Mouse (Mus musculus): ENCODE measurements around the gene Gabrr2. TPM values are rescaled to one million over a fixed set of nuclear protein-coding genes. Genes with fewer than 3 reads are reported as not detected.

The Gabrr2 gene
- polyA plus RNA-seq, 1 experiment from 2014 or later: 0.40 TPM

DNA sequence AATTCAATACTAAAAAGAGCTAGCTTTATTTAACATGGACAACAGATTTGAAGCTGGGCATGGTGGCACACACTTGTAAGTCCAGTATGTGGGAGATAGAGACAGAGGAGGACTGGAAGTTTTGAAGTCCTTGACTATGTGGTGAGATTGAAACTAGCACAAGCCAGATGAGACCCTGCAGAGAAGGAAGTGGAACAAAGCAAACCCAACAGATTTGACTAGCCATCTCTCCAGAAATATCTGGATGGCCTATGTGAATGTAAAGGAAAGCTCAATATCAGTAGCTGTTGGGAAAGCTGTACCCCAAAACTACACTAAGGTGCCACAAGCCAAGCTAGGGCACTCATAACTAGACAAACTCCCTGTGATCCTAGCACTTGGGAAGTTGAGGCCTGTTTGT is 8.4 kb upstream of the Gabrr2 start:
- H3K4me1 ChIP-seq: no peaks in the 10 kb centered on the region
- no peak overlapping the region for H3K4me2 ChIP-seq (replicated peaks)
- H3K4me3 ChIP-seq: no peak overlapping the region
- peaks cover 34% of the 10 kb centered on the region for H3K36me3 ChIP-seq
- H3K9ac ChIP-seq: no peak overlapping the region
- ATAC-seq (ENCODE audit: low FRiP score): no peak
- no peak overlapping the region for H3K27ac ChIP-seq
- H3K9me3 ChIP-seq (replicated peaks): no peaks in the 10 kb centered on the region
- H3K27me3 ChIP-seq: no peaks in the 10 kb centered on the region

DNA sequence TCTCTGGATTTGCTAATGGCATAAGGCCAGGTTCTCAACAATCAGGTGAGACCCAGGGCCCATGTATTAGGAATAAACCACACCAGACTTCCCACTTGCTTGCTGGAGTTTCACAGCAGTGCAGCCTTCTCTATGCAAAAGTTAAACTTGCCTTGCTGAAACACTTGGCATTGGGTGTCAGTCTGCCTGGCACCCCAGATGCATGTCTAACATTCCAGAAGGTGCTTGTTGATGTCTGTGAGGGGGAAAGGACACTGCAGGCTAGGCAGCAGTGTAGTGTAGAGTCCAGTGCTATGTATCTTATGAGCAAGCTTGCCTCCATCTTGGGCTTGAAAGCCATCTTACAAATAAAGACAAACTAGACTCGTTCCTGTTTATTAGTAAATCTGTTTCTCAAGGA is 6.5 kb upstream of the Gabrr2 start:
- Histone ChIP-seq H3K9me3 (replicated peaks) (no peaks in the 10 kb centered on the region), H3K4me1 (no peaks in the 10 kb centered on the region), H3K9ac (no peak overlapping the region), H3K4me2 (replicated peaks) (no peak overlapping the region), H3K36me3 (peaks cover 19% of the 10 kb centered on the region), H3K27ac (no peak overlapping the region), H3K4me3 (no peak overlapping the region), H3K27me3 (no peaks in the 10 kb centered on the region)
- no peak for ATAC-seq (ENCODE audit: low FRiP score)
- WGBS: 81% methylated on average over 1 of the region's 1 CpGs

DNA sequence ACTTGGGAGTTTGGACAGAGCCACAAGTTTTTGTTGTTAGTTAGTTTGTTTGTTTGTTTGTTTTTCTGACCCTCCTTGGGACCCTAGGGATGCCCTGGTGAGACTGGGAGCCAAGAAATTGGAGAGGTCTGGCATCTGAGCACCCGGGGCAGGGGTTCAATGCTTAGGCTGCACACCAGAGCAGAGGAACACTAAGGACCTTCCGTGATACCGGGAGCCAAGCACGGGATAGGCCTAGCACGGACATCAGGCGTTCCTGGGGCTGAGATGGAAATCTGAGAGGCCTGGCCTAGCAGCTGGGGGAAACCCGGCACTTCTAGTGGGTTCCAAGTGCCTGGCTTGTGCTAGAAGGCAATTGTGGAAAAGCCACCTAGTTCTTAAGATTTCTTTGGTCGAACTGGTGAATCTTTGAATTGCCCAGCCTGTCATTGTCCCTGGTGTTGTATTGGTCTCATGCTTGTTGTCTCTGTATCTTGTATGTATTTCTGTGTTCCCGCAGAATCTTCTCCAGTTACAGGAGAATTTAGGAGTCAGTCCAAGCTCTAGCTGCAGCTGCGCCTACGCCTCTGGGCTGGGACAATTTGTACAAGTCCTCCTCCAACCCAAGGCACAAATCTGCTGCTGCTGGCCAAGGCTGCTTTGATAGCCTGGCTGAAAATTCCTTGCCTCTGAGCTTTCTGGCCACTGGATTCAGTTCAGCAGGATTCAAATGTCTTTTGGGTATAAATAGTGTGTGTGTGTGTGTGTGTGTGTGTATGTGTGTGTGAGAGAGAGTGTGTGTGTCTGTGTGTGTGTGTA is 4.7 kb upstream of the Gabrr2 start:
- 0 out of 2 replicates have a peak, but pooled peaks cover 4% of the 10 kb centered on the region for H3K36me3 ChIP-seq
- no peak overlapping the region for H3K9ac ChIP-seq
- no peak for ATAC-seq (ENCODE audit: low FRiP score)
- H3K27ac ChIP-seq: no peak overlapping the region
- 79% methylated on average over 11 of the region's 11 CpGs for WGBS
- no peaks in the 10 kb centered on the region for H3K9me3 ChIP-seq (replicated peaks)
- no peak overlapping the region for H3K4me3 ChIP-seq
- H3K4me1 ChIP-seq: no peaks in the 10 kb centered on the region
- no peaks in the 10 kb centered on the region for H3K27me3 ChIP-seq
- H3K4me2 ChIP-seq (replicated peaks): no peak overlapping the region

DNA sequence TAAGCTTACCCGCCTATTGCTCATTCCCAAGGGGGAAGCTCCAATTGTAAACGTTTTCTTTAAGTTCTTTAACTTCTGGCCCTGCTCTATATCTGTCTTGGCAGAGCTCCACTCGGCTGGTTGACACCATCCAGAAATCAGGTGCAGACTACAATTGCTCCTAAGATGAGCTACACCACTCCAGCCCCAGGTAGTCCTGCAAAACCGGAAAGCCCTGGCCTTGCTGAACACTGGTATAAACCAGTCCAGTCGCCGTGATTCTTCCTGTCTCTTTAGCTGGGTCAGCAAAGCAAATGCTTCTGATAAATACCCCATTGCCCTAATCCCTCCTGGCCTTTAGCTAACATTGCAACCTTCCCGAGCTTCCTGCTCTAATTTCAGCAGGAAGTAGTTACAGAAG is 1.6 kb upstream of the Gabrr2 start:
- Histone ChIP-seq H3K36me3 (no peaks in the 10 kb centered on the region), H3K9ac (no peak overlapping the region), H3K4me2 (replicated peaks) (no peak overlapping the region), H3K4me3 (no peak overlapping the region), H3K27ac (no peak overlapping the region), H3K4me1 (no peaks in the 10 kb centered on the region), H3K9me3 (replicated peaks) (no peaks in the 10 kb centered on the region), H3K27me3 (no peaks in the 10 kb centered on the region)
- WGBS: 65% methylated on average over 7 of the region's 7 CpGs
- ATAC-seq (ENCODE audit: low FRiP score): no peak

DNA sequence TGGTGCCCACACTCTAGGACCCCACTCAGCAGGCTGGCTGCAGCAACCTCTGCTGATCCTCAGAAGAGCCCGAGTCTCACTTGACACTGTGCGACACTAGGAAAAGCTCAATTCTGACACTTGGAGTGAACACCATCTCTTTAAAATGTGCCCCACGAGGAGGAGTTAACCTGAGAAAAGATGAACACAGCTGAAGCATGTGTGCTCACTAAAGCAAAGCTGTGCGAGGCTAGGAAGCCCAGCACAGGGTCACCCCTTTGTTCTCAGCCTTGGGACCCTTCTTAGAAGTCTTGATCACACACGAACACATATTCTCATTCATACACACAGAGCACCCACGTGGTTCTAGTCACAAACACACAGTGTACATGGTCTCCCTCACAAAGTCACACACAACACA is 2.2 kb downstream of the Gabrr2 start:
- Histone ChIP-seq H3K4me3 (no peak overlapping the region), H3K9ac (no peak overlapping the region), H3K36me3 (no peaks in the 10 kb centered on the region), H3K4me2 (replicated peaks) (no peak overlapping the region), H3K27ac (no peak overlapping the region), H3K27me3 (no peaks in the 10 kb centered on the region), H3K9me3 (replicated peaks) (no peaks in the 10 kb centered on the region), H3K4me1 (no peaks in the 10 kb centered on the region)
- ATAC-seq (ENCODE audit: low FRiP score): no peak
- 86% methylated on average over 6 of the region's 6 CpGs for WGBS

DNA sequence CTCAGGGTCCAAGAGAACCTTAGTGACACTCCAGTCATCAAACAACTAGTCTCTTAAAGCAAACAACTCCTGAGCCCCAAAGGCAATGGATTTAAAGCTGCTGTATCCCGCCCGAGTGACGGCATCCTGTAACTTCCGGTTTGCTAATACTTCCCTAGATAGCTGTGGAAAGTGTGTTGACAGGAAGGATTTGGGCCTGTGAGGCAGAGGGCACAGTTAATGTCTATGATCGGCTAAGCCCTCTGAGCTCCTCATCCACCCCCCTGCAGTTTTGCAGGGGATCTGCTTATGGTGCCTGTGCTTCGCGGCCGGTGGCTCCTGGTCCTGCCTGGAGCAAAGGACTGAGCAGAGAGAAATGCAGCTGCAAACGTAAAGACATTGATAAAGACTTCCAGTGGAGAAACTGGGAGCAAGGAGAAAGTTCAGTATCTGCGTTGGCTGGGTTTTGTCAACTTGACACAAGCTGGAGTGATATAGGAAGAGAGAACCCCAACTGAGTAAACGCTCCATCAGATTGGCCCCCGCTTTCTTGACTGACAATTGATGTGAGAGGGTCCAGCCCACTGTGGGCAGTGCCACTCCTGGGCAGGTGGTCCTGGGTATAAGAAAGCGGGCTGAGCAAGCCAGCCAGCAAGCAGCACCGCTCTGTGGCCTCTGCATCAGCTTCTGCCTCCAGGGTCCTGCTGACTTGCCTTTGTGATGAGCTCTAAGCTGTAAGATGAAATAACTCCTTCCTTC is 3.6 kb downstream of the Gabrr2 start:
- no peak overlapping the region for H3K4me3 ChIP-seq
- H3K9ac ChIP-seq: no peak overlapping the region
- 67% methylated on average over 14 of the region's 14 CpGs for WGBS
- no peaks in the 10 kb centered on the region for H3K36me3 ChIP-seq
- no peaks in the 10 kb centered on the region for H3K27me3 ChIP-seq
- H3K27ac ChIP-seq: no peak overlapping the region
- no peaks in the 10 kb centered on the region for H3K9me3 ChIP-seq (replicated peaks)
- no peaks in the 10 kb centered on the region for H3K4me1 ChIP-seq
- ATAC-seq (ENCODE audit: low FRiP score): no peak
- no peak overlapping the region for H3K4me2 ChIP-seq (replicated peaks)

DNA sequence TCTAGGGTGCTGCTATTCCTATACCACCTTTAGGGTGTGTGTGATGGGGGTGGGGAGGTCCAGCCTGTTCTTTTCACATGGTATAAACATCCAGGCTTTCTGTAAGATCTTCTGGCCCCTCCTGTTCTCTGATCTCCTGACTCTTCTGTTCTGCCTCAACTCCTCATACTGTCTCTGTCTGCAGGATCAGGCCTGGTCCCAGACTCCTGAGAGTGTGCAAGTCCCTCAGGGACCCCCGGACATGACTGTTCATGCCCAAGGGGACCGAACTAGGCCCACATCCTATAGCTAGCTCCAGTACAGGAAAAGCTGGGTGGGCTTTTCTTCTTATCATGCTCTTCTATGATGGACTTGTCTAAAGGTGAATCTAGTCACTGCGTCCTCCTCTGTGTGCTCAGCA is 4.5 kb downstream of the Gabrr2 start:
- Histone ChIP-seq H3K4me1 (no peaks in the 10 kb centered on the region), H3K9ac (no peak overlapping the region), H3K27ac (no peak overlapping the region), H3K36me3 (no peaks in the 10 kb centered on the region), H3K9me3 (replicated peaks) (no peaks in the 10 kb centered on the region), H3K4me2 (replicated peaks) (no peak overlapping the region), H3K27me3 (no peaks in the 10 kb centered on the region), H3K4me3 (no peak overlapping the region)
- no peak for ATAC-seq (ENCODE audit: low FRiP score)
- WGBS: 91% methylated on average over 3 of the region's 3 CpGs

DNA sequence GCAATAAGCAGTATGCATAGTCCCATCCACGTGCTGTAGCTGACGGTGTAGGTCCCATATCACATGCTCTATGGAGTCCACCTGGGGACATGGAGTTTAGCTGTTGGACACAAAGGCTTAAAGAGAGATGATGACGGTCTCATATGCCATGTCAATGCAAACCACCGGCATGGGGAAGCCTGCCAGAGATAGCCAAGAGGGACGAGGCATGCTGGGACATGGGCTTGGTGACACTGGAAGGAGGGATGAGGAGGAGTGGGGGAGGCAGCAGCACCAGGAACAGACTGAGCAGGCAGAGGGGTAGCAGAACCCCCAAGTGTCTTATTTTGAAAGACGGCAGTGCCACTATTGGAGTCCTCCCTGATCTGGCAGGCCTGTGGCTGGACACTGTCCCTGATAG is 5.0 kb downstream of the Gabrr2 start:
- H3K9me3 ChIP-seq (replicated peaks): no peaks in the 10 kb centered on the region
- no peak overlapping the region for H3K4me3 ChIP-seq
- no peaks in the 10 kb centered on the region for H3K27me3 ChIP-seq
- WGBS: 88% methylated on average over 6 of the region's 6 CpGs
- H3K27ac ChIP-seq: no peak overlapping the region
- no peak overlapping the region for H3K9ac ChIP-seq
- H3K4me1 ChIP-seq: 0 out of 2 replicates have a peak, but pooled peaks cover 4% of the 10 kb centered on the region
- no peaks in the 10 kb centered on the region for H3K36me3 ChIP-seq
- H3K4me2 ChIP-seq (replicated peaks): no peak overlapping the region
- no peak for ATAC-seq (ENCODE audit: low FRiP score)

DNA sequence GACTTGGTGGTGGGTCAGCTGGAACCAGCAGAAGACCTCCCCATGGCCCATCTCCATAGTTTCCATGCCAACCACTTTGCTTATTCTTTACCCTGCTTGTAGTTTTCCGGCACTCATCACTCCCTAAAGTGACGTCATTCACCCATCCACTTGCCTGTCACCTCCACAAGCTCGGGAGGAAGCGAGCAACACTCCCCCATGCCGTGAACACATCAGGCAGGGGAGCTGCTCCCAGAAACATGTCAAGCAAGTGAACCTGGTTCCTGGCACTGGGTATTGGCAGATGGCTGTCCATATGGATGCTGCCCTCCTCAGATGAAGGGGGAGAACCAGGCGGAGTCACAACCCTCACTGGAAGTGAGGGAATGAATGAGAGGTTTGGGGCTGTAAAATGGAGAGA is 6.1 kb downstream of the Gabrr2 start:
- H3K36me3 ChIP-seq: no peaks in the 10 kb centered on the region
- no peaks in the 10 kb centered on the region for H3K27me3 ChIP-seq
- H3K9ac ChIP-seq: no peak overlapping the region
- no peak overlapping the region for H3K4me3 ChIP-seq
- 0 out of 2 replicates have a peak, but pooled peaks cover 9% of the 10 kb centered on the region for H3K4me1 ChIP-seq
- no peaks in the 10 kb centered on the region for H3K9me3 ChIP-seq (replicated peaks)
- H3K4me2 ChIP-seq (replicated peaks): no peak overlapping the region
- H3K27ac ChIP-seq: no peak overlapping the region
- no peak for ATAC-seq (ENCODE audit: low FRiP score)
- 70% methylated on average over 6 of the region's 6 CpGs for WGBS

DNA sequence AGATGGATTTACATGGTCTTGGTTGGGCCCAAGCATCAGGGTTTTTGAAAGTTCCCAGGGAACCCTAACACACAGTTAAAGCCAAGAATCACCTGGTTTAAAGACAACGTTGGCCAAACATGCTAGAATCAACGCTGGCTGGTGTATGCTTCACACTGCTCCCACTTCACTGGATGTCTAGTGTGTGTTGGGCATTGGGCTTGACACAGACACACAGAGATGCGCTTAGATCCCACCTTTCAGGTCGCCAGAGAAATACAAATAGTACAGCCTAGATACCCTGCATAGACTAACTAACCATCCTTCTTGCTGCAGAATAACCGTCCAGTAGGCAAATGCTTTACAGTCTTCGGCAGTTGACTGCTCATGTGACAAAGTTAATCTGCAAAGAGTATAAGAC is 7.5 kb downstream of the Gabrr2 start:
- Histone ChIP-seq H3K27ac (no peak overlapping the region), H3K36me3 (no peaks in the 10 kb centered on the region), H3K4me2 (replicated peaks) (no peak overlapping the region), H3K4me1 (0 out of 2 replicates have a peak, but pooled peaks cover 9% of the 10 kb centered on the region), H3K4me3 (no peak overlapping the region), H3K9me3 (replicated peaks) (no peaks in the 10 kb centered on the region), H3K9ac (no peak overlapping the region), H3K27me3 (no peaks in the 10 kb centered on the region)
- 91% methylated on average over 6 of the region's 6 CpGs for WGBS
- ATAC-seq (ENCODE audit: low FRiP score): no peak

DNA sequence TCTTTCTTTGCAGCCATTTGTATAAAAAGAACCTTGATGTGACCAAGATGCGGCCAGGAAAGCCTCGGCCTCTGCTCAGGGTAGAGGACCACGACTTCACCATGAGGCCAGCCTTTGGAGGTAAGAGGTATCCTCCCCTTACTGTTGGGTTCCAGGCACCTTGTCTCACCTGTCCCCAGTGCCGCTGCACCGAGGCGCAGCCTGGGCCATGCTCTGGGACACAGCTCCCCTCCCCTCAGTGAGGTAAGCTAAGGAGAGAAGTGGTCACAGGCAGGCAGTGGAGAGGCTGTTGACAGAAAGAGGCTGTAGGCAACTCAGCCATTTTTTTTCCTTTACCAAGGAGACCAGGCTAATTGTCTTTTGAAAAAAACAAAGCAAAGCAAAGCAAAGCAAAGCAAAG is 8.5 kb downstream of the Gabrr2 start:
- Histone ChIP-seq H3K9ac (no peak overlapping the region), H3K27me3 (no peaks in the 10 kb centered on the region), H3K4me1 (0 out of 2 replicates have a peak, but pooled peaks cover 9% of the 10 kb centered on the region), H3K27ac (no peak overlapping the region), H3K36me3 (no peaks in the 10 kb centered on the region), H3K9me3 (replicated peaks) (no peaks in the 10 kb centered on the region), H3K4me2 (replicated peaks) (no peak overlapping the region), H3K4me3 (no peak overlapping the region)
- ATAC-seq (ENCODE audit: low FRiP score): no peak
- 85% methylated on average over 6 of the region's 6 CpGs for WGBS

DNA sequence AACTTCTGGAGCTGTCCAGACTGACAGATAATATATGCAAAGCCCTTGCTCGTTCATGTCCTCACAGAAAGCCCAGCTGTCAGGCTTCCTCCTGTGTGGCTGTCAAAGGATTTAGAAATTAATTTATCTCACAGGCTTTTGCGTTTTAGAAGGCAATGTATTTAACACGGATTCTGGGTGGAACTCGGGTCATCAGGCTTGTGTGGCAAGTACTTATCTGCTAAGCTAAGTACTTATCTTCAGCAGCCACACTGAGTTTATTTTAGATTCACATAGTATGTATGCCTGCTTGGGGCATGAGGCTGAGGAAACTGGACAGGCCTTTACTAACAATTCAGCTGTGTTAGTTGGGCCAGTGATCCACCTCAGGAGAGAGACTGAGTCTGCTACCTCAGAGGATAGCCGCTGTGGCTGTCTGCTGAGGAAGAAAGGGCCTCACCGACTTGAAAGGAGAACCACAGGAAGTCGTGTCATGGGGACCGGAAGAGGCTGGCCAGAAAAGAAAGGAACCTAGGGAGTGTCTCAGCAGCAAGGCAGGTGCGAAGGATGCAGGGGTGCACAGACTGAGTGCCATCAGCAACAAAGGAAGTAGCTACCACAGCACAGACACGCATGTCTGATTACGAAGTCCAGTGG is 9.8 kb downstream of the Gabrr2 start:
- Histone ChIP-seq H3K9me3 (replicated peaks) (no peaks in the 10 kb centered on the region), H3K4me2 (replicated peaks) (no peak overlapping the region), H3K27ac (no peak overlapping the region; the same call in 1 of the 2 replicates), H3K9ac (no peak overlapping the region), H3K4me1 (0 out of 2 replicates have a peak, but pooled peaks cover 9% of the 10 kb centered on the region), H3K36me3 (no peaks in the 10 kb centered on the region), H3K27me3 (no peaks in the 10 kb centered on the region), H3K4me3 (no peak overlapping the region)
- WGBS: 53% methylated on average over 11 of the region's 11 CpGs
- ATAC-seq (ENCODE audit: low FRiP score): no peak

Data from hindbrain, embryonic 12.5 days (tissue).